Mouse (Mus musculus): ENCODE measurements around the gene Cpsf4l.
A peak's percentile ranks its signal among the peaks of the same experiment; 100 is the strongest.

The Cpsf4l gene

GRCm38 (mm10) chr11:113697571-113697970, 12.2 kb downstream of the Cpsf4l start:
- DNase-seq: no peak

- no peak for DNase-seq
Measured at GRCm38 (mm10) chr11:113691851-113692250, 18.0 kb downstream of the Cpsf4l start.

GRCm38 (mm10) chr11:113691318-113691717, 18.5 kb downstream of the Cpsf4l start:
- no peak for DNase-seq

GRCm38 (mm10) chr11:113690506-113690905, 19.3 kb downstream of the Cpsf4l start:
- DNase-seq: no peak

- no peak for DNase-seq
Measured at GRCm38 (mm10) chr11:113687031-113687430, 22.8 kb downstream of the Cpsf4l start.

GRCm38 (mm10) chr11:113684707-113685426, 24.9 kb downstream of the Cpsf4l start:
- no peak for DNase-seq

GRCm38 (mm10) chr11:113683957-113684706, 25.7 kb downstream of the Cpsf4l start, which contains the start of the genes Fam104a and D11Wsu47e:
TSS of gene Fam104a (minus strand) at chr11:113684155.
TSS of gene D11Wsu47e (plus strand) at chr11:113684412.
- peak; percentile 94 to 96 for DNase-seq

GRCm38 (mm10) chr11:113683627-113683956, 26.2 kb downstream of the Cpsf4l start:
- DNase-seq: no peak

GRCm38 (mm10) chr11:113682897-113683626, 26.8 kb downstream of the Cpsf4l start:
- peak; percentile 65 to 78 for DNase-seq

GRCm38 (mm10) chr11:113681979-113682378, 27.8 kb downstream of the Cpsf4l start:
- no peak for DNase-seq

GRCm38 (mm10) chr11:113680954-113681353, 28.9 kb downstream of the Cpsf4l start:
- DNase-seq: no peak

- DNase-seq: no peak
Measured at GRCm38 (mm10) chr11:113678373-113678772, 31.4 kb downstream of the Cpsf4l start.

- DNase-seq: no peak
Measured at GRCm38 (mm10) chr11:113677378-113677777, 32.4 kb downstream of the Cpsf4l start.

GRCm38 (mm10) chr11:113676847-113677246, 33.0 kb downstream of the Cpsf4l start:
- no peak for DNase-seq

- DNase-seq: no peak
Measured at GRCm38 (mm10) chr11:113674595-113674994, 35.2 kb downstream of the Cpsf4l start.

- no peak for DNase-seq
Measured at GRCm38 (mm10) chr11:113673614-113674013, 36.2 kb downstream of the Cpsf4l start.

GRCm38 (mm10) chr11:113669711-113670110, 40.1 kb downstream of the Cpsf4l start:
- DNase-seq: no peak

GRCm38 (mm10) chr11:113668857-113669256, 41.0 kb downstream of the Cpsf4l start:
- no peak for DNase-seq

- DNase-seq: no peak
Measured at GRCm38 (mm10) chr11:113667704-113668103, 42.1 kb downstream of the Cpsf4l start.

- no peak for DNase-seq
Measured at GRCm38 (mm10) chr11:113667122-113667521, 42.7 kb downstream of the Cpsf4l start.

GRCm38 (mm10) chr11:113666648-113667047, 43.2 kb downstream of the Cpsf4l start:
- DNase-seq: peak; percentile 29 to 60

GRCm38 (mm10) chr11:113666205-113666604, 43.6 kb downstream of the Cpsf4l start:
- DNase-seq: no peak

GRCm38 (mm10) chr11:113664279-113664678, 45.5 kb downstream of the Cpsf4l start:
- no peak for DNase-seq

All from thymus, postnatal 36 days (tissue).